Mouse (Mus musculus): Measurements from ENCODE around the gene Cd209g.

GRCm38 (mm10) chr8:4154878-4155277 is 21.0 kb downstream of the Cd209g start:
- no peak for TF ChIP-seq POLR2A (IDR thresholded peaks at IDR 0.05; ENCODE audit: low read depth, low read length)
- no peak for TF ChIP-seq CTCF (conservative IDR thresholded peaks at IDR 0.05; ENCODE audit: insufficient read depth, insufficient read length, low read depth, low read length)
